Mouse (Mus musculus) CH12.LX (cell line): ENCODE data around the gene Lurap1. TPM values are rescaled to one million over a fixed set of nuclear protein-coding genes. Genes with fewer than 3 reads are reported as not detected.

Experiments used
- DNase-seq: peaks from one replicate; pipeline ENCODE4 v3.0.0-alpha.2; 2013; ENCODE audit errors: extremely low read depth
- H3K27ac ChIP-seq: 2 replicates; pipeline ENCODE4 v1.5.1; 2012; ENCODE audit warnings: low read depth, mild to moderate bottlenecking, control low read depth, moderate library complexity; ENCODE audit not compliant: insufficient read depth
- H3K27me3 ChIP-seq: replicated peaks from 2 replicates; pipeline ENCODE3; 2012; ENCODE audit warnings: inconsistent platforms
- H3K36me3 ChIP-seq, 2 experiments: replicated peaks in 1 of 2; 2 replicates each; pipeline versions ENCODE3 to v1.6.1; 2012; ENCODE audit warnings: inconsistent platforms in 1 of 2, low read length in 1 of 2, mild to moderate bottlenecking in 1 of 2, mixed read lengths in 1 of 2, moderate library complexity in 1 of 2; ENCODE audit not compliant: control insufficient read depth in 1 of 2, insufficient read depth in 1 of 2
- H3K4me1 ChIP-seq, 2 experiments: 2 replicates each; pipeline ENCODE4 v1.6.1; 2012; ENCODE audit warnings: inconsistent platforms in 1 of 2, moderate library complexity in 1 of 2; ENCODE audit not compliant: insufficient read depth in 2 of 2, control insufficient read depth in 1 of 2
- H3K4me2 ChIP-seq: 2 replicates; pipeline ENCODE4 v1.6.1; 2012; ENCODE audit warnings: low read depth, mild to moderate bottlenecking, control low read depth; ENCODE audit not compliant: poor library complexity, insufficient read depth, severe bottlenecking
- H3K4me3 ChIP-seq, 3 experiments: fragments of 150-350 bp in 1 of 3; sonication (generic) in 1 of 3; replicated peaks in 1 of 3; 2 replicates each; pipeline versions ENCODE3 to v1.5.1; 2011 to 2012; ENCODE audit warnings: low read depth in 2 of 3, low read length in 2 of 3, mild to moderate bottlenecking in 2 of 3, moderate library complexity in 2 of 3, control low read depth in 1 of 3, improper control_type of control experiment in 1 of 3, inconsistent platforms in 1 of 3, mixed read lengths in 1 of 3; ENCODE audit not compliant: poor library complexity in 1 of 3
- H3K79me2 ChIP-seq: replicated peaks from 2 replicates; pipeline ENCODE4 v1.6.1; 2012; ENCODE audit warnings: mild to moderate bottlenecking, moderate library complexity; ENCODE audit not compliant: control insufficient read depth, poor library complexity, insufficient read depth, severe bottlenecking; ENCODE audit errors: extremely low read depth
- H3K9ac ChIP-seq: 2 replicates; pipeline ENCODE4 v1.6.1; 2012; ENCODE audit warnings: low read depth, mild to moderate bottlenecking, control low read depth, moderate library complexity; ENCODE audit not compliant: insufficient read depth
- H3K9me3 ChIP-seq: replicated peaks from 2 replicates; pipeline ENCODE3; 2012; ENCODE audit warnings: low read length, inconsistent platforms, mixed read lengths
- BHLHE40 ChIP-seq: IDR thresholded peaks from 2 replicates; pipeline ENCODE4 v1.6.1; 2011; ENCODE audit warnings: mild to moderate bottlenecking, low read depth, low read length, improper control_type of control experiment
- CHD1 ChIP-seq: IDR thresholded peaks from 2 replicates; pipeline ENCODE4 v1.6.1; 2012; ENCODE audit warnings: low read depth, low read length, improper control_type of control experiment, inconsistent platforms
- CTCF ChIP-seq, 2 experiments: IDR thresholded peaks in 1 of 2; conservative IDR thresholded peaks in 1 of 2; 2 replicates each; pipeline ENCODE4 v1.5.1; 2011 to 2012; ENCODE audit warnings: low read depth in 2 of 2, low read length in 2 of 2, improper control_type of control experiment in 1 of 2, inconsistent platforms in 1 of 2, mild to moderate bottlenecking in 1 of 2, moderate library complexity in 1 of 2
- ELF1 ChIP-seq: IDR thresholded peaks from 2 replicates; pipeline ENCODE4 v1.6.1; 2014; ENCODE audit warnings: low read depth, mild to moderate bottlenecking, inconsistent platforms, low read length, improper control_type of control experiment
- GABPA ChIP-seq: IDR thresholded peaks from 2 replicates; pipeline ENCODE4 v1.6.1; 2012; ENCODE audit warnings: low read depth, low read length, improper control_type of control experiment, inconsistent platforms; ENCODE audit not compliant: insufficient replicate concordance
- HCFC1 ChIP-seq: IDR thresholded peaks from 2 replicates; pipeline ENCODE4 v1.6.1; 2012; ENCODE audit warnings: low read depth, mild to moderate bottlenecking, inconsistent platforms, low read length, improper control_type of control experiment
- JUN ChIP-seq: IDR thresholded peaks from 2 replicates; pipeline ENCODE4 v1.6.1; 2011; ENCODE audit warnings: low read depth, mild to moderate bottlenecking, low read length, improper control_type of control experiment, moderate library complexity; ENCODE audit not compliant: insufficient read depth
- MAX ChIP-seq: IDR thresholded peaks from 2 replicates; pipeline ENCODE4 v1.6.1; 2011; ENCODE audit warnings: low read length, improper control_type of control experiment
- MXI1 ChIP-seq: IDR thresholded peaks from 2 replicates; pipeline ENCODE4 v1.6.1; 2011; ENCODE audit warnings: mild to moderate bottlenecking, low read depth, low read length, improper control_type of control experiment
- NELFE ChIP-seq: IDR thresholded peaks from 2 replicates; pipeline ENCODE4 v1.6.1; 2011; ENCODE audit warnings: low read depth, low read length, improper control_type of control experiment
- PAX5 ChIP-seq: IDR thresholded peaks from 2 replicates; pipeline ENCODE4 v1.6.1; 2012; ENCODE audit warnings: low read length, inconsistent platforms, mixed read lengths
- RCOR1 ChIP-seq: conservative IDR thresholded peaks from 2 replicates; pipeline ENCODE4 v1.6.1; 2012; ENCODE audit warnings: low read depth, mild to moderate bottlenecking, inconsistent platforms, low read length, improper control_type of control experiment
- SIN3A ChIP-seq: IDR thresholded peaks from 2 replicates; pipeline ENCODE4 v1.6.1; 2012; ENCODE audit warnings: low read length, improper control_type of control experiment, inconsistent platforms
- SMC3 ChIP-seq: IDR thresholded peaks from 2 replicates; pipeline ENCODE4 v1.6.1; 2011; ENCODE audit warnings: low read depth, low read length, improper control_type of control experiment
- TBP ChIP-seq: conservative IDR thresholded peaks from 2 replicates; pipeline ENCODE4 v1.6.1; 2011; ENCODE audit warnings: low read depth, low read length, improper control_type of control experiment
- UBTF ChIP-seq: IDR thresholded peaks from 2 replicates; pipeline ENCODE4 v1.6.1; 2012; ENCODE audit warnings: low read depth, mild to moderate bottlenecking, inconsistent platforms, low read length, improper control_type of control experiment, moderate library complexity
- USF1 ChIP-seq: IDR thresholded peaks from 2 replicates; pipeline ENCODE4 v1.6.1; 2014; ENCODE audit warnings: low read depth, mild to moderate bottlenecking, inconsistent platforms, low read length, improper control_type of control experiment
- ZKSCAN1 ChIP-seq: IDR thresholded peaks from 2 replicates; pipeline ENCODE4 v1.6.1; 2012; ENCODE audit warnings: low read depth, inconsistent platforms, low read length, improper control_type of control experiment, borderline replicate concordance
- ZMIZ1 ChIP-seq: IDR thresholded peaks from 2 replicates; pipeline ENCODE4 v1.6.1; 2012; ENCODE audit warnings: low read depth, mild to moderate bottlenecking, inconsistent platforms, low read length, improper control_type of control experiment
- ZNF384 ChIP-seq: IDR thresholded peaks from 2 replicates; pipeline ENCODE4 v1.6.1; 2012; ENCODE audit warnings: low read depth, low read length, improper control_type of control experiment, inconsistent platforms
- dilution Hi-C: fragments of 300-500 bp; cut with MboI; formaldehyde crosslinking; loops from 2 replicates; pipeline ENCODE4 v1.14.3; 2020; ENCODE audit warnings: low sequenced_read_pairs; ENCODE audit not compliant: extremely low pct_unique_long_range_greater_than_20kb, extremely low pct_ligation_motif_present
- in situ Hi-C: fragments of 300-500 bp; cut with MboI; formaldehyde crosslinking; loops from 3 replicates; pipeline ENCODE4 v1.14.3; 2019; ENCODE audit warnings: low sequenced_read_pairs, low pct_ligation_motif_present, low pct_unique_long_range_greater_than_20kb, mixed read lengths
- polyA plus RNA-seq: library from polyadenylated mRNA; unstranded; fragments of >175 nt; gene quantifications from 2 replicates; pipeline ENCODE4 v1.2.1, GENCODE M21; 2012; ENCODE audit warnings: low read depth; ENCODE audit not compliant: insufficient read length
- total RNA-seq, 2 experiments: library from RNA; depleted of rRNA; stranded (reverse); fragments of 300-350 nt in 1 of 2; fragments of >200 nt in 1 of 2; gene quantifications; 2 replicates each; pipeline ENCODE4 v1.2.3; 2012 to 2014

Lurap1 gene
- total and polyA plus RNA-seq, 3 experiments: 0.10 TPM; not detected in 2

GRCm38 (mm10) chr4:116143317-116143811 is 7.8 kb downstream of the Lurap1 start:
- no peak overlapping the region for H3K27ac ChIP-seq
- peaks cover 0 to 17% of the 10 kb centered on the region in 2 experiments; a peak in 2 of 4 replicates for H3K4me1 ChIP-seq
- no peaks in the 10 kb centered on the region for H3K36me3 ChIP-seq
- H3K27me3 ChIP-seq: peaks cover 3% of the 10 kb centered on the region
- peaks cover 5% of the 10 kb centered on the region for H3K9me3 ChIP-seq
- dilution Hi-C loops: no loop called here
- TF ChIP-seq USF1 (no peak), MAX (no peak), CHD1 (no peak), NELFE (no peak), ZNF384 (no peak), BHLHE40 (no peak), CTCF (conservative IDR thresholded peaks at IDR 0.05 in 1 of 2, IDR thresholded peaks at IDR 0.05 in 1 of 2; ENCODE audit: low read depth in 2 of 2, low read length in 2 of 2) (no peak), ZKSCAN1 (no peak), SIN3A (no peak), UBTF (no peak), ZMIZ1 (no peak), MXI1 (no peak), PAX5 (no peak), SMC3 (no peak), JUN (no peak), HCFC1 (no peak), RCOR1 (no peak)
- in situ Hi-C loops: no loop called here
- H3K4me3 ChIP-seq: no peak overlapping the region
- no peak overlapping the region for H3K9ac ChIP-seq
- H3K79me2 ChIP-seq: no peaks in the 10 kb centered on the region
- H3K4me2 ChIP-seq: no peak overlapping the region
- no peak for DNase-seq

- Histone ChIP-seq H3K36me3 (no peaks in the 10 kb centered on the region), H3K27me3 (peaks cover 3% of the 10 kb centered on the region), H3K4me3 (no peak overlapping the region), H3K9ac (no peak overlapping the region), H3K4me1 (peaks cover 4 to 28% of the 10 kb centered on the region in 2 experiments), H3K27ac (no peak overlapping the region), H3K79me2 (no peaks in the 10 kb centered on the region), H3K4me2 (no peak overlapping the region), H3K9me3 (peaks cover 2% of the 10 kb centered on the region)
- TF ChIP-seq ELF1: no peak
- no peak for TF ChIP-seq GABPA
- no peak for TF ChIP-seq UBTF
- TF ChIP-seq MAX: no peak
- TF ChIP-seq TBP: no peak
- TF ChIP-seq BHLHE40: no peak
- dilution Hi-C loops: no loop called here
- no peak for DNase-seq
- in situ Hi-C loops: no loop called here
Observed at GRCm38 (mm10) chr4:116142269-116142668, 8.9 kb downstream of the Lurap1 start.
